Mouse (Mus musculus) cortical plate, adult 2 months (tissue): ENCODE measurements around the gene Ccni.

Source experiments
- CTCF ChIP-seq: fragments of 200-500 bp; IDR thresholded peaks from 2 replicates; pipeline ENCODE4 v1.5.1; 2011; ENCODE audit warnings: mild to moderate bottlenecking, control low read depth, low read length; ENCODE audit not compliant: insufficient read depth; ENCODE audit errors: extremely low read depth
- POLR2A ChIP-seq: fragments of 200-500 bp; IDR thresholded peaks from 2 replicates; pipeline ENCODE4 v1.6.1; 2011; ENCODE audit warnings: mild to moderate bottlenecking, low read length, control low read depth; ENCODE audit not compliant: insufficient read depth; ENCODE audit errors: extremely low read depth

DNA sequence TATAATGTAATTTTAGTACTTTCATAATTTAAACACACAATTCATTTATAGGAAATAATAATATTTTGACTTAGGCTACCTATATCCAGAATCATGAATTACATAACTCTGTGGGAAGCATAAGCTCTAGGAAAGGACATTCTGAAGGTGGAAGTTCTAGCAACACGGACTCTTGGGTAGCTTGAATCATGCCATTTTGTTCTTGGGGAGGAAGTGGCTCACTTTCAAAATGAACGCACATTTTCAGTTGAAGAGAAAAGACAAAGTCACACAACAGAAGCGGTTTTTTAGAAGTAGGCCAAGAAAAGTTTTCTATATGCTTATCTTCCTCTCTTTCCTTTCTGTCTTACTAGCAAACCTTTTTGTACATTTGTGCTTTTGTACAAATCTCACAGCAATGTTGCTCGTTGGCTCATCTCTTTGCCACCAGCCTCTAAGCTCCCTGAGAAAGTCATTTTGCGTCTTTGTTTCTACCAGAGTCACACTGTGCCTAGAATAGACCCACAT is 49.5 kb upstream of the Ccni start:
- TF ChIP-seq CTCF (no peak), POLR2A (no peak)
